Mouse (Mus musculus) limb, embryonic 12.5 days (tissue): Measurements from ENCODE around the gene Rundc1. TPM values are rescaled to one million over a fixed set of nuclear protein-coding genes. Genes with fewer than 3 reads are reported as not detected.
"Not testable (repeated sequence)": the region's sequence is repeated elsewhere in the genome, so short reads cannot be mapped to it uniquely, and the experiment has no call there.

Experiments
- ATAC-seq: fragments of 200-750 bp; cut with Nextera tagmentation; 2 replicates; pipeline ENCODE4 v1.8.0; 2017; ENCODE audit warnings: low read depth, moderate TSS enrichment; ENCODE audit not compliant: insufficient number of reproducible peaks, insufficient read depth, low FRiP score, low TSS enrichment
- H3K27ac ChIP-seq: fragments of 300-500 bp; sonication (generic); 2 replicates; pipeline ENCODE4 v1.5.1; 2016; ENCODE audit warnings: mild to moderate bottlenecking, moderate library complexity
- H3K27me3 ChIP-seq: fragments of 300-500 bp; sonication (generic); 2 replicates; pipeline ENCODE4 v1.6.1; 2016; ENCODE audit warnings: mild to moderate bottlenecking, moderate library complexity
- H3K36me3 ChIP-seq: fragments of 300-500 bp; sonication (generic); 2 replicates; pipeline ENCODE4 v1.6.1; 2016; ENCODE audit warnings: mild to moderate bottlenecking, moderate library complexity
- H3K4me1 ChIP-seq: fragments of 300-500 bp; sonication (generic); replicated peaks from 2 replicates; pipeline ENCODE4 v1.6.1; 2016
- H3K4me2 ChIP-seq: fragments of 300-500 bp; sonication (generic); 2 replicates; pipeline ENCODE4 v1.6.1; 2016; ENCODE audit warnings: mild to moderate bottlenecking, moderate library complexity
- H3K4me3 ChIP-seq: fragments of 300-500 bp; sonication (generic); replicated peaks from 2 replicates; pipeline ENCODE4 v1.5.1; 2016; ENCODE audit warnings: mild to moderate bottlenecking
- H3K9ac ChIP-seq: fragments of 300-500 bp; sonication (generic); replicated peaks from 2 replicates; pipeline ENCODE4 v1.6.1; 2016; ENCODE audit warnings: mild to moderate bottlenecking, moderate library complexity
- H3K9me3 ChIP-seq: fragments of 300-500 bp; sonication (generic); 2 replicates; pipeline ENCODE4 v1.6.1; 2016; ENCODE audit warnings: mild to moderate bottlenecking, moderate library complexity
- WGBS: fragments of 180-500 bp; shearing (Covaris S2); methylation state at CpG from one replicate; pipeline ENCODE4 v1.1.7; 2016; 5-methylcytosine and 5-hydroxymethylcytosine counted together
- polyA plus RNA-seq: library from polyadenylated mRNA; unstranded; fragments of >200 nt; fragmentation: Nextera tagmentation; extraction: Ambion mirVana; gene quantifications from 2 replicates; pipeline ENCODE4 v1.2.1, GENCODE M21; 2016

Gene Rundc1
- polyA plus RNA-seq, 1 experiment from 2014 or later = 24.0 TPM

DNA sequence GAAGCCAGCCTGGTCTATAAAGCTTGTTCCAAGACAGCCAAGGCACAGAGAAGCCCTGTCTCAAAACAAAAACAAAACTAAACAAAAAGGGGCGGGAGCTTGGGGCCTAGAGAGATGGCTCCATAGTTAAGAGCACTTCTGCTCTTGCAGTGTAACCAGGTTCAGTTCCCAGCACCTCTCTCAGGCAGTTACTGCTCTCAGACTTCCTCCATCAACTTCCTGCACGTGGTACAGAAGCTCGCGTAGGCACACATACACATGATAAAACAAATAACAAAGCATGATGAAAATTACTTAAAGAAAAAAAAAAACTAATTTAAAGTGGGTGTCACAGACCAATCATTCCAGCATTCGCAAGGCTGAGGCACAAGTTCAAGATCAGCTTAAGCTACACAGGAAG lies 4.7 kb upstream of the Rundc1 start:
- Histone ChIP-seq H3K9ac (no peak overlapping the region), H3K36me3 (no peaks in the 10 kb centered on the region), H3K27ac (no peak overlapping the region), H3K4me2 (no peak overlapping the region), H3K27me3 (no peaks in the 10 kb centered on the region), H3K4me3 (no peak overlapping the region), H3K9me3 (no peaks in the 10 kb centered on the region), H3K4me1 (peaks cover 17% of the 10 kb centered on the region)
- ATAC-seq = no peak
- 89% methylated on average over 5 of the region's 5 CpGs for WGBS

DNA sequence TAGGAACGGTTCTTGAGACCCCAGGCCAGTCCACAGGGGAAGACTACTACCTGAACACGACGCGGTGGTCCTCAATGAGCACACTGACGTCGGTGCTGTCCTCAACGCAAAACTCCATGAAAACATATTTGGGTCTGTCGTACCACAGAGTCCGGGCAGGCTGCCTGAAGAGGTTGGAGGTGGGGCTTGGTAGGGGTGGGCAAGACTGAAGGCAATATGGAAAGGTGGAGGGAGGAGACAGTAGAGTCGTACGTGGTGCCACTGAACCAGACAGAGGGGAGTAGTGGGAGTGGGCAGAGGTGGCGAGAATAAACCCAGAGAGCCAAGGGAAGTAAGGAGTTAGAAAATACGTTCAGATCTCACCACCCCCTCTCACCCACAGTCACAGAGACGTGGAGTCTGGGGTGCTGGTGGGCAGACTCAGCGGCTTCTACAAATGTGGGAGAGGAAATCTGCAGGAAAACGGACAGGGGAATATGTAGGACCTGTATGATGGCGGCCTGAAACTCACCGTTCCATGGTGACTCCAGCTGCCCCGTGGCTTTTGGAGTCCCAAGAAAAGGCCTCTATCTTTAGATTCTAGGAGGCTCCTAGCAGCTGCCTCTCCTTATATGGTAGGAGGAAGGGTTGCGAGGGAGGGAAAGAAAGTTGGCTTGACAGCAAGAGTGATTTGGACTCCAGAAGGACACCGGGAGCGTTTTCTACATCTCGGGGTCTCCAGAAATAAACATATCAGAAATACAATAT lies 607 bp upstream of the Rundc1 start, which contains the start of gene Gm27029:
Gene Gm27029, minus strand, starts transcription at position 692 of the 747 bp plus-strand sequence.
- 4% methylated on average over 23 of the region's 23 CpGs for WGBS
- peak; percentile 72; the same call in 1 of the 2 replicates for ATAC-seq
- peak within 1 kb of the TSS; percentile 95 for H3K4me2 ChIP-seq
- peak within 1 kb of the TSS; percentile 78 for H3K9ac ChIP-seq
- H3K9me3 ChIP-seq = no peaks in the 10 kb centered on the region
- no peaks in the 10 kb centered on the region for H3K36me3 ChIP-seq
- H3K4me1 ChIP-seq = peaks cover 29% of the 10 kb centered on the region
- peak within 1 kb of the TSS; percentile 70 for H3K27ac ChIP-seq
- H3K4me3 ChIP-seq = peak within 1 kb of the TSS; percentile 97
- no peaks in the 10 kb centered on the region for H3K27me3 ChIP-seq

DNA sequence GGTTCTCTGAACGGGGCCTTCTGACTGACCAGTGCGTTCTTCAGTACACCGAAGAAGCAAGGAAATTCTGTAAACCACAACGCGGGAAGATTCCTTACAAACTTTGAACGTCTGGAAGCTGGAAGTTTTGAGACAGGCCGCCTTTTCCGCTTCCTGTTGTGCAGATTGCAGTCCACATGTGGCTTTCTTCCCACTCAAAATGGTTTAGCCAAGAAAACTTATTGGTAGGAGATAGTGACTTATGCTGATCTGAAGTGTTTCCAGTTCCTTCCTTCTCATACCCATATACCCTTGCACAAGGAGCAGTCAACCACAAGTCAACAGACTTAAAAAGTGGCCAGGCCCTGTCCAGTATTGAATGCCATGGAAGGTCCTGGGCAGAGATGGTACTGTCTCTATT lies 1.3 kb downstream of the Rundc1 start:
- 68% methylated on average over 8 of the region's 8 CpGs for WGBS
- no peak for ATAC-seq

DNA sequence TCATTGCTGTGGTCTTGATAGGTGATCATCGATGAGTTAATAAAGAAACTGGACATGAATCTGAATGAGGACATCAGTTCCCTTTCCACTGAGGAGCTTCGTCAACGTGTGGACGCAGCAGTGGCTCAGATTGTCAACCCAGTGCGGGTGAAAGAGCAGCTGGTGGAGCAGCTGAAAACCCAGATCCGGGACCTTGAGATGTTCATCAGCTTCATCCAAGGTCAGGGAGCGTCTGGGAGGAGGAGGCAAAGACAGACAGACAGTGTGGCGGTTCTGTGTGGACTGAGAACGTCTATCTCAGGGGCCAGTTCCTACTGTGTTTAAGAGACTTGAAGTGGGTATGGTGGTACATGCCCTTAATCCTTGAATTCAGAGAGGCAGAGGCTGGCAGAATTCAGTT lies 6.4 kb downstream of the Rundc1 start:
- 93% methylated on average over 9 of the region's 9 CpGs for WGBS
- Histone ChIP-seq H3K36me3 (peaks cover 64% of the 10 kb centered on the region), H3K9ac (no peak overlapping the region), H3K4me3 (no peak overlapping the region), H3K4me1 (peaks cover 7% of the 10 kb centered on the region), H3K9me3 (no peaks in the 10 kb centered on the region), H3K27ac (no peak overlapping the region), H3K4me2 (no peak overlapping the region), H3K27me3 (no peaks in the 10 kb centered on the region)
- ATAC-seq = no peak

More for the DNA sequence above, 1.3 kb downstream of the Rundc1 start:
- H3K9ac ChIP-seq = peak overlapping the region; percentile 78
- H3K4me2 ChIP-seq = peak overlapping the region; percentile 95
- peaks cover 29% of the 10 kb centered on the region for H3K4me1 ChIP-seq
- no peaks in the 10 kb centered on the region for H3K9me3 ChIP-seq
- H3K27me3 ChIP-seq = no peaks in the 10 kb centered on the region
- peak overlapping the region; percentile 97 for H3K4me3 ChIP-seq
- no peak overlapping the region for H3K27ac ChIP-seq
- peaks cover 19% of the 10 kb centered on the region for H3K36me3 ChIP-seq

DNA sequence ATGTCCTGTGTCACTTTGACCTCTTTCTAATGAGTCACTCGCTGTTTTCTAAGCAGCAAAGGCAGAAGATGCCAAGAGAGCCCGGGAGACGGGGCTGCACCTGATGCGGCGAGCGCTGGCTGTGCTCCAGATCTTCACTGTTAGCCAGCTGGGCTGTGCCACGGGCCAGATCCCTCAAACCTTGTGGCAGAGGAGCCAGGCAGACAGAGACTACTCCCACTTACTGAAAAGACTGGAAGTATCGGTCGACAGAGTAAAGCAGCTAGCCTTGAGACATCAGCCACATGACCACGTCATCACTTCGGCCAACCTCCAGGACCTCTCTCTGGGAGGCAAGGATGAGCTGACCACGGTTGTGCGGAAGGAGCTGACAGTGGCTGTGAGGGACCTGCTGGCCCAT lies 8.5 kb downstream of the Rundc1 start:
- Histone ChIP-seq H3K4me1 (no peaks in the 10 kb centered on the region), H3K4me3 (no peak overlapping the region), H3K4me2 (no peak overlapping the region), H3K9me3 (no peaks in the 10 kb centered on the region), H3K27me3 (no peaks in the 10 kb centered on the region), H3K36me3 (peaks cover 64% of the 10 kb centered on the region), H3K27ac (no peak overlapping the region), H3K9ac (no peak overlapping the region)
- 91% methylated on average over 13 of the region's 13 CpGs for WGBS
- ATAC-seq = no peak

DNA sequence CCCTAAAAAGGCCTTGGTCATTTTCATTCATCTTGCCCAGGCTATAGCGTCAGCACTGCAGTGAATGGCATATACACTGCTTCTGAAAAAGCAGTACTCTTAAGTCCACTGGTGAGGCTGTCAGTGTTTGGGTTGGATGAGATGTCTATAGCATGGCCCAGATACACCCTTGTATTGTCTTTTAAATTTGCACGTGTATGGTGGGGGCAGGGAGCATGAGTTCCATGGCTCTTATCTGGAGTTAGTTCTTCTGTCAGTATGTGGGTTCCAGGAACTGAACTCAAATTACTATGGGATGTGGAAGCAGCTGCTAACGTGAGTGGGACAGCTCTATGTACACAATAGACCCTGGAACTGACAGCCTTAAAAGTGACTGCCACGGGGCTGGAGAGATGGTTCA lies 10.9 kb downstream of the Rundc1 start:
- ATAC-seq = no peak
- H3K9me3 ChIP-seq = no peaks in the 10 kb centered on the region
- no peak overlapping the region for H3K9ac ChIP-seq
- no peaks in the 10 kb centered on the region for H3K4me1 ChIP-seq
- H3K4me2 ChIP-seq = no peak overlapping the region
- no peak overlapping the region for H3K27ac ChIP-seq
- no peak overlapping the region for H3K4me3 ChIP-seq
- no peaks in the 10 kb centered on the region for H3K27me3 ChIP-seq
- 85% methylated on average over 4 of the region's 4 CpGs for WGBS
- H3K36me3 ChIP-seq = peaks cover 49% of the 10 kb centered on the region

DNA sequence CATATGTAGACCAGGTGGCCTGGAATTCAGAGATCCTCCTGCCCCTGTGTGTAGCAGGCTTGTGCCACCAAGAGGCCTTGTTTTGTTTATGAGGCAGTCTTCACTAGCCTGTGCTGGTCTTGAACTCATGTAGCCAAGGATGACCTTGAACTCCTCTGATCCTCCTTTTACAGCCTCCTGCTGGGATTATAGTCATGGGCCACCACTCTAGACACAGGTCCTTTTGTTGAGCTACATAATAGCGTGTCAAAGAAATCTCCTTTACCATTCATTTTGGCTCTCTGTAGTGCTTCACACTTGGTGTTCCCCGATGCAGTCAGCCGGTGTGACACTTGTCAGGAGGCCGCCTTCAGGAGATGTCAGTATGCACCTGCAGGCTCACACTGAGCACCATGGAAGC lies 12.0 kb downstream of the Rundc1 start:
- no peaks in the 10 kb centered on the region for H3K4me1 ChIP-seq
- H3K4me3 ChIP-seq = no peak overlapping the region
- ATAC-seq = no peak
- WGBS = 79% methylated on average over 4 of the region's 4 CpGs
- H3K9me3 ChIP-seq = no peaks in the 10 kb centered on the region
- no peak overlapping the region for H3K4me2 ChIP-seq
- H3K27ac ChIP-seq = no peak overlapping the region
- H3K27me3 ChIP-seq = no peaks in the 10 kb centered on the region
- H3K9ac ChIP-seq = no peak overlapping the region
- peaks cover 38% of the 10 kb centered on the region for H3K36me3 ChIP-seq

DNA sequence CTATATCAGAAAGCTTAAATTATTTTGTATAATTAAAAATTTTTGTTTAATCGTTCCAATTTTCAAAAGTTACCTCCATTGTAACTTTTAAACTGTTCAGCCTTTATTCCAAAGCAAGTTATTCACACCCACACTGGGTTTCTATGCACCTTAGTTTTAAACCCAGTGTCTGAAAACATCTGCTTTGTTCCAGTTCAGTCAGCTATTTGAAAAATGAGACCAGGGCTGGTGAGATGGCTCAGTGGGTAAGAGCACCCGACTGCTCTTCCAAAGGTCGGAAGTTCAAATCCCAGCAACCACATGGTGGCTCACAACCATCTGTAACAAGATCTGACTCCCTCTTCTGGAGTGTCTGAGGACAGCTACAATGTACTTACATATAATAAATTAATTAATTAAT lies 13.1 kb downstream of the Rundc1 start:
- not testable (repeated sequence) for H3K27me3 ChIP-seq, ATAC-seq, H3K27ac ChIP-seq, H3K9me3 ChIP-seq, H3K4me2 ChIP-seq, H3K4me1 ChIP-seq, H3K4me3 ChIP-seq, H3K9ac ChIP-seq
- WGBS = 57% methylated on average over 3 of the region's 3 CpGs
- H3K36me3 ChIP-seq = peaks cover 31% of the 10 kb centered on the region

DNA sequence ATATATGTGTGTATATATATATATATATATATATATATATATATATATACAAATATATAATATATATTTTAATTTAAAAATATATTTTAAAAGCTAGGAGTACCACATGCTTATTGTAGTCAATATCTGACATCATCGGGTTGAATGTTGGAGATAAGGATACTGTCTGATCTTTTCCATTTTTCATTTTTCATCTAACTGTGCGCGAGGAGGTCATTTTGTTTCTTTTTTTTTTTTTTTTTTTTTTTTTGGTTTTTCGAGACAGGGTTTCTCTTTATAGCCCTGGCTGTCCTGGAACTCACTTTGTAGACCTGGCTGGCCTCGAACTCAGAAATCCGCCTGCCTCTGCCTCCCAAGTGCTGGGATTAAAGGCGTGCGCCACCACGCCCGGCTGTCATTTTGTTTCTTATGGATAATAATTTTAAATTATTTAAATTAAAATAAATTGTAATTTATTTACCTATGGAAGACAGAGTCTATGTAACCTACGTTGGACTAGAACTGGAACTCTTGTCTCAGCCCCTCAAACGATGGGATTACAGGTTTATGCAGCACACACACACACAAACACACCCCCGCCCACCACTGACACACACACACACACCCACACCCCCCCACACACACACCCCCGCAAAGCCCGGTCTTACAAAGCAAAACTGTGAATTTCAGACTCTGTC lies 16.7 kb downstream of the Rundc1 start:
- Histone ChIP-seq H3K4me1 (peaks cover 18% of the 10 kb centered on the region), H3K4me3 (peak overlapping the region; percentile 69), H3K4me2 (peak overlapping the region; percentile 92), H3K36me3 (peaks cover 29% of the 10 kb centered on the region)
- not testable (repeated sequence) for H3K27me3 ChIP-seq, H3K27ac ChIP-seq, ATAC-seq, H3K9me3 ChIP-seq, H3K9ac ChIP-seq
- WGBS = 40% methylated on average over 14 of the region's 15 CpGs

DNA sequence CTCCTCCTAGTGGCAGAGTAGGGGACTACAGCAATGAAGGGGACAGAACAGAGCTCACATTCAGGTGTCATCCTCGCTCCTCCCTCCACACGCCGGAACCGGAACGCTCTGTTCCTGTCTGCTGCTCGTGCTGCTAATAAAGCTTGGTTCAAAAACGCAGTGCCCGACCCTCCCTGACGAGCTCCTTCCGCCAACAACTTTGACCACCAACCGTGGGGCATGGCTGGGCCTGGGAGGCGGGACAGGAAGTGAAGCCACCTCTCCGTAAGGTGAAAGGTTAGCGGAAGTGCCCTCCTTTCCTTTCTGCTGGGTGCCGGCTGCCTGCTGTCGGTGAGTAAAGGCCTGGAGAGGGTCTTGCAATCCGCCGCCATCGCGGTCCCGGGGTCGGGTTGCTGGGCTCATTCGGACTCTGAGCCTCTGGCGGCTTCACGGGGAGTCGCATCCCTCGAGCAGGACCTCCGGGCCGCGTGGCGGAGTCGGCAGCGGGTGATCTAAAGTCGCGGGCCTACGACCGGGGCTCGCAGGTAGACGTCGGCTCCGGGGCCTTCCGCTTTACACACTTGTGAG lies 17.3 kb downstream of the Rundc1 start, which contains the start of gene Rpl27:
Gene Rpl27, plus strand, starts transcription at position 172 of the 567 bp plus-strand sequence.
- ATAC-seq = peak; percentile 97
- Histone ChIP-seq H3K4me2 (peak within 1 kb of the TSS; percentile 92), H3K36me3 (peaks cover 32% of the 10 kb centered on the region), H3K27ac (peak within 1 kb of the TSS; percentile 95), H3K4me1 (peaks cover 18% of the 10 kb centered on the region), H3K4me3 (peak within 1 kb of the TSS; percentile 69), H3K9me3 (no peaks in the 10 kb centered on the region), H3K9ac (peak within 1 kb of the TSS; percentile 85), H3K27me3 (no peaks in the 10 kb centered on the region)
- WGBS = under 1% methylated on average over 42 of the region's 42 CpGs

DNA sequence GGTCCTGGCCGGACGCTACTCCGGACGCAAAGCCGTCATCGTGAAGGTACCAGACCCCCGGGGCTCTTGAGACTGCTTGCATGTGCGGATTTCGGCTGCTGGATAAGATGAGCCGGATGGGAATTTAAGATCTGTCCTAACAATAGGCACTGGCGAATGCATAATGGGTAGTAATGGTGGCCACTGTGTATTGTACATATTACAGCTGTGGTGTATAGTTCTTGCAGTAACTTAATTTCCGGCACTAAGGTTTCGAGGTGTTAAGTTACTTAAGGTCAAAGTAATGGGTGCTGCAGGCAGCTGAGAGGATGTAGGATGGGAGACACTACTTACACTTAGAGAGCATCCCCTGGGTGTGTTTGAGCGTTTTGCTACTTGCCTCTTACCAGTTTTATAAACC lies 17.9 kb downstream of the Rundc1 start:
- Histone ChIP-seq H3K4me2 (peak overlapping the region; percentile 92), H3K36me3 (peaks cover 32% of the 10 kb centered on the region), H3K9ac (peak overlapping the region; percentile 85), H3K4me1 (peaks cover 18% of the 10 kb centered on the region), H3K9me3 (no peaks in the 10 kb centered on the region), H3K27me3 (no peaks in the 10 kb centered on the region), H3K27ac (peak overlapping the region; percentile 95), H3K4me3 (peak overlapping the region; percentile 69)
- 1% methylated on average over 14 of the region's 14 CpGs for WGBS
- ATAC-seq = no peak
